Mouse (Mus musculus) MEL (cell line): ENCODE data around the gene Cfap52. TPM values are rescaled to one million over a fixed set of nuclear protein-coding genes. Genes with fewer than 3 reads are reported as not detected.

ENCODE experiments used
- DNase-seq: peaks from one replicate; pipeline ENCODE4 v3.0.0; 2011; ENCODE audit warnings: low read depth, low spot score
- H3K27ac ChIP-seq: 2 replicates; pipeline ENCODE4 v1.5.1; 2012; ENCODE audit warnings: low read depth, mild to moderate bottlenecking, control low read depth, low read length, moderate library complexity; ENCODE audit not compliant: control insufficient read depth
- H3K27me3 ChIP-seq, 2 experiments: fragments of 150-350 bp in 1 of 2; sonication (generic) in 1 of 2; 2 replicates each; pipeline ENCODE4 v1.6.1; 2012; ENCODE audit warnings: low read length in 2 of 2, mild to moderate bottlenecking in 2 of 2, improper control_type of control experiment in 1 of 2, moderate library complexity in 1 of 2; ENCODE audit not compliant: insufficient read depth in 2 of 2, control insufficient read depth in 1 of 2
- H3K36me3 ChIP-seq, 2 experiments: 2 replicates each; pipeline ENCODE4 v1.6.1; 2012 to 2014; ENCODE audit warnings: low read length in 2 of 2, improper control_type of control experiment in 1 of 2, inconsistent platforms in 1 of 2, mild to moderate bottlenecking in 1 of 2; ENCODE audit not compliant: insufficient read depth in 2 of 2, control insufficient read depth in 1 of 2
- H3K4me1 ChIP-seq, 2 experiments: fragments of 150-350 bp in 1 of 2; sonication (generic) in 1 of 2; 2 replicates each; pipeline ENCODE4 v1.6.1; 2012; ENCODE audit warnings: low read length in 2 of 2, improper control_type of control experiment in 1 of 2, mild to moderate bottlenecking in 1 of 2; ENCODE audit not compliant: insufficient read depth in 2 of 2, control insufficient read depth in 1 of 2
- H3K4me3 ChIP-seq, 2 experiments: fragments of 150-350 bp in 1 of 2; sonication (generic) in 1 of 2; 2 replicates each; pipeline ENCODE4 v1.5.1; 2012; ENCODE audit warnings: low read depth in 2 of 2, low read length in 2 of 2, mild to moderate bottlenecking in 2 of 2, moderate library complexity in 2 of 2, control low read depth in 1 of 2, improper control_type of control experiment in 1 of 2; ENCODE audit not compliant: control insufficient read depth in 1 of 2, insufficient read depth in 1 of 2
- H3K79me2 ChIP-seq: 2 replicates; pipeline ENCODE4 v1.6.1; 2012; ENCODE audit warnings: mild to moderate bottlenecking, low read length, moderate library complexity; ENCODE audit not compliant: control insufficient read depth, poor library complexity, insufficient read depth
- H3K9ac ChIP-seq: 2 replicates; pipeline ENCODE4 v1.6.1; 2012; ENCODE audit warnings: low read depth, mild to moderate bottlenecking, control low read depth, low read length, moderate library complexity; ENCODE audit not compliant: control insufficient read depth, poor library complexity, severe bottlenecking
- H3K9me3 ChIP-seq: fragments of 150-350 bp; sonication (generic); replicated peaks from 2 replicates; pipeline ENCODE4 v1.6.1; 2012; ENCODE audit warnings: mild to moderate bottlenecking, low read length, improper control_type of control experiment, moderate library complexity; ENCODE audit not compliant: insufficient read depth
- CTCF ChIP-seq, 3 experiments: IDR thresholded peaks in 2 of 3; conservative IDR thresholded peaks in 1 of 3; 2 replicates each; pipeline ENCODE4 v1.5.1; 2011 to 2012; ENCODE audit warnings: low read length in 3 of 3, low read depth in 2 of 3, mild to moderate bottlenecking in 2 of 3, improper control_type of control experiment in 1 of 3, inconsistent platforms in 1 of 3, mixed read lengths in 1 of 3, moderate library complexity in 1 of 3; ENCODE audit not compliant: control insufficient read depth in 1 of 3, insufficient read depth in 1 of 3, poor library complexity in 1 of 3, severe bottlenecking in 1 of 3
- E2F4 ChIP-seq: IDR thresholded peaks from 2 replicates; pipeline ENCODE4 v1.6.1; 2011; ENCODE audit warnings: low read depth, low read length, improper control_type of control experiment, borderline replicate concordance
- GABPA ChIP-seq: IDR thresholded peaks from 2 replicates; pipeline ENCODE4 v1.6.1; 2012; ENCODE audit warnings: low read depth, mild to moderate bottlenecking, inconsistent platforms, low read length, improper control_type of control experiment, moderate library complexity
- KAT2A ChIP-seq: conservative IDR thresholded peaks from 2 replicates; pipeline ENCODE4 v1.6.1; 2012; ENCODE audit warnings: low read depth, low read length, improper control_type of control experiment, inconsistent platforms
- MAFK ChIP-seq: IDR thresholded peaks from 2 replicates; pipeline ENCODE4 v1.6.1; 2011; ENCODE audit warnings: low read depth, mild to moderate bottlenecking, low read length, improper control_type of control experiment, borderline replicate concordance
- MAZ ChIP-seq: IDR thresholded peaks from 2 replicates; pipeline ENCODE4 v1.6.1; 2012; ENCODE audit warnings: low read depth, mild to moderate bottlenecking, inconsistent platforms, low read length, improper control_type of control experiment
- MXI1 ChIP-seq: IDR thresholded peaks from 2 replicates; pipeline ENCODE4 v1.6.1; 2011; ENCODE audit warnings: mild to moderate bottlenecking, low read depth, low read length, improper control_type of control experiment
- MYC ChIP-seq: IDR thresholded peaks from 2 replicates; pipeline ENCODE4 v1.6.1; 2011; ENCODE audit warnings: low read depth, mild to moderate bottlenecking, low read length, improper control_type of control experiment, moderate library complexity
- NRF1 ChIP-seq: IDR thresholded peaks from 2 replicates; pipeline ENCODE4 v1.6.1; 2014; ENCODE audit warnings: low read depth, mild to moderate bottlenecking, inconsistent platforms, low read length, improper control_type of control experiment, moderate library complexity; ENCODE audit not compliant: poor library complexity, insufficient read depth, severe bottlenecking
- POLR2A ChIP-seq, 2 experiments: IDR thresholded peaks; 2 replicates each; pipeline ENCODE4 v1.6.1; 2011 to 2012; ENCODE audit warnings: low read length in 2 of 2, mild to moderate bottlenecking in 2 of 2, control low read depth in 1 of 2, improper control_type of control experiment in 1 of 2, low read depth in 1 of 2, moderate library complexity in 1 of 2; ENCODE audit not compliant: control insufficient read depth in 1 of 2, insufficient read depth in 1 of 2, poor library complexity in 1 of 2
- POLR2AphosphoS5 ChIP-seq: IDR thresholded peaks from 2 replicates; pipeline ENCODE4 v1.6.1; 2012; ENCODE audit warnings: low read depth, borderline replicate concordance, mild to moderate bottlenecking, inconsistent platforms, low read length, moderate library complexity, mixed read lengths
- SMC3 ChIP-seq: IDR thresholded peaks from 2 replicates; pipeline ENCODE4 v1.6.1; 2011; ENCODE audit warnings: low read depth, low read length, improper control_type of control experiment
- TBP ChIP-seq: IDR thresholded peaks from 2 replicates; pipeline ENCODE4 v1.8.0; 2011; ENCODE audit warnings: low read depth, low read length, improper control_type of control experiment
- TCF12 ChIP-seq: IDR thresholded peaks from 2 replicates; pipeline ENCODE4 v1.6.1; 2014; ENCODE audit warnings: low read depth, mild to moderate bottlenecking, inconsistent platforms, low read length, improper control_type of control experiment, moderate library complexity
- USF2 ChIP-seq, 2 experiments: IDR thresholded peaks; 2 replicates each; pipeline ENCODE4 v1.6.1; 2011 to 2012; ENCODE audit warnings: improper control_type of control experiment in 2 of 2, low read length in 2 of 2, borderline replicate concordance in 1 of 2, inconsistent platforms in 1 of 2, low read depth in 1 of 2, mild to moderate bottlenecking in 1 of 2; ENCODE audit not compliant: insufficient read depth in 1 of 2
- ZNF384 ChIP-seq: IDR thresholded peaks from 2 replicates; pipeline ENCODE4 v1.6.1; 2012; ENCODE audit warnings: low read depth, mild to moderate bottlenecking, inconsistent platforms, low read length, improper control_type of control experiment
- polyA plus RNA-seq, 2 experiments: library from polyadenylated mRNA; stranded (reverse) in 1 of 2; unstranded in 1 of 2; fragments of >175 nt in 1 of 2; fragments of >200 nt in 1 of 2; gene quantifications; 2 replicates each; pipeline versions ENCODE4 v1.2.1 to v1.2.4; 2012; ENCODE audit warnings: low replicate concordance in 2 of 2, low read depth in 1 of 2; ENCODE audit not compliant: insufficient read length in 2 of 2, insufficient read depth in 1 of 2, missing spikeins in 1 of 2
- total RNA-seq: library from RNA; depleted of rRNA; stranded (reverse); fragments of 300-350 nt; gene quantifications from 2 replicates; pipeline ENCODE4 v1.2.3, GENCODE M21; 2012; rRNA removed

The Cfap52 gene
- total and polyA plus RNA-seq, 3 experiments = not detected

DNA sequence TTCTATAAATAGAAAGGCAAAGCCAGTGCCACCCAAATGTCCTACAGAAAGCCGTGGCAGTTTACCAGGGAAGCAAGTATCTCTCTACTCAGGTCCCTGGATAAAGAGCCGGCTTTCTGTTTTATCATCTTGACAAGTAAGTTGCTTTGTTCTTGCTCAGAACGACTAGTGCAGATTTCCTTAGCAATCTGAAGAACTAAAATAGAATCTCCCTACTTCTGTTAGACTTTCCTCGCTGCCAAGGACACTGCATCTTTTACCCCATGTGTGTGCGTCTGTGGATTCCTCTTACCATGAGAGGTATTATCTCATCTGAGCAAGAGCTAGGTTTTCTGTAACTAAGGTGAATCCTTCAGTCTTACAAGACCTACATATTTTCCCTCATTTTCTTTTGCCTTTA, 76.9 kb downstream of the Cfap52 start:
- no peaks in the 10 kb centered on the region; the same call in 1 of the 2 replicates for H3K9me3 ChIP-seq
- no peaks in the 10 kb centered on the region for H3K36me3 ChIP-seq
- H3K27me3 ChIP-seq = no peaks in the 10 kb centered on the region
- TF ChIP-seq POLR2AphosphoS5 = no peak
- TF ChIP-seq USF2 (IDR thresholded peaks at IDR 0.05; ENCODE audit: borderline replicate concordance in 1 of 2, insufficient read depth in 1 of 2, low read depth in 1 of 2, low read length in 2 of 2) = no peak
- TF ChIP-seq POLR2A (IDR thresholded peaks at IDR 0.05; ENCODE audit: control insufficient read depth in 1 of 2, insufficient read depth in 1 of 2, low read depth in 1 of 2, low read length in 2 of 2, poor library complexity in 1 of 2) = no peak
- TF ChIP-seq KAT2A = no peak
- TF ChIP-seq ZNF384 = no peak
- TF ChIP-seq GABPA = no peak
- no peak for TF ChIP-seq MYC
- TF ChIP-seq SMC3 = no peak
- TF ChIP-seq CTCF (IDR thresholded peaks at IDR 0.05 in 2 of 3, conservative IDR thresholded peaks at IDR 0.05 in 1 of 3; ENCODE audit: control insufficient read depth in 1 of 3, insufficient read depth in 1 of 3, low read depth in 2 of 3, low read length in 3 of 3, poor library complexity in 1 of 3, severe bottlenecking in 1 of 3) = no peak
- TF ChIP-seq TBP = no peak
- TF ChIP-seq TCF12 = no peak
- TF ChIP-seq MXI1 = no peak
- TF ChIP-seq MAFK = no peak
- TF ChIP-seq MAZ = no peak
- no peak for TF ChIP-seq E2F4
- H3K4me3 ChIP-seq = no peak overlapping the region
- no peaks in the 10 kb centered on the region for H3K79me2 ChIP-seq
- no peak overlapping the region for H3K9ac ChIP-seq
- no peaks in the 10 kb centered on the region for H3K4me1 ChIP-seq
- no peak for DNase-seq
- no peak overlapping the region for H3K27ac ChIP-seq

DNA sequence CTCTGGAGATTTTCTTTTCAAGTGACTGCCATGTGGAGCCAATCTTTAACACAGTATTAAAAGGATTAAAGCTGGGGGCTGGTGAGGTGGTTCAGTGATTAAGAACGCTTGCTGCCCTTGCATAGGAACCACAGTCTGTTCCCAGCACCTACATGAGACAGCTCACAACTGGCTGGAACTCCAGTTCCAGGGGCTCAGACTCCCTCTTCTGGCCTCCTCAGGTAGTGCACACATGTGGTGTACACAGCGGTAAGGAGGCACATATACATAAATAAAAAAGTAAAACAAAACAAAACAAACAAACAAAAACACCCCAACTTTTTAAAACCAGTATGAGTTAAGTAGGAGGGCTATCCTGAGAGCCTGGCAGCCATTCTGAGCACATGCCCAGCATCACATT, 79.5 kb downstream of the Cfap52 start:
- Histone ChIP-seq H3K36me3 (no peaks in the 10 kb centered on the region), H3K79me2 (no peaks in the 10 kb centered on the region), H3K27ac (no peak overlapping the region), H3K9me3 (no peaks in the 10 kb centered on the region; the same call in 1 of the 2 replicates), H3K4me3 (no peak overlapping the region), H3K9ac (no peak overlapping the region), H3K27me3 (no peaks in the 10 kb centered on the region), H3K4me1 (no peaks in the 10 kb centered on the region)
- DNase-seq = no peak
- no peak for TF ChIP-seq NRF1
- peak in 2 of 3 experiments; percentile 3 to 5; a peak in 1 of 6 replicates for TF ChIP-seq CTCF (IDR thresholded peaks at IDR 0.05 in 2 of 3, conservative IDR thresholded peaks at IDR 0.05 in 1 of 3; ENCODE audit: control insufficient read depth in 1 of 3, insufficient read depth in 1 of 3, low read depth in 2 of 3, low read length in 3 of 3, poor library complexity in 1 of 3, severe bottlenecking in 1 of 3)

Other genes with a start within 250 kb of the Cfap52 start
- gene Glp2r, start 194.5 kb downstream of the Cfap52 start, total RNA-seq = not detected in 2 replicates
- gene Glp2r, start 194.5 kb downstream of the Cfap52 start, polyA plus RNA-seq = not detected
- not detected in 2 replicates for gene Gsg1l2, start 191.0 kb downstream of the Cfap52 start, total RNA-seq
- gene Gsg1l2, start 191.0 kb downstream of the Cfap52 start, polyA plus RNA-seq = not detected
- not detected in 2 replicates for gene Dhrs7c, start 167.5 kb downstream of the Cfap52 start, total RNA-seq
- gene Dhrs7c, start 167.5 kb downstream of the Cfap52 start, polyA plus RNA-seq = not detected
- not detected in 2 replicates for gene Usp43, start 43.5 kb downstream of the Cfap52 start, total RNA-seq
- gene Usp43, start 43.5 kb downstream of the Cfap52 start, polyA plus RNA-seq = not detected
- 23.6 and 30.9 TPM in 2 replicates for gene Stx8, start 542 bp upstream of the Cfap52 start, total RNA-seq
- 100 to 1,000 TPM in 1 of 2 experiments, 10 to 100 TPM in 1; 29.5 to 152 TPM for gene Stx8, start 542 bp upstream of the Cfap52 start, polyA plus RNA-seq